Mouse (Mus musculus): Measurements from ENCODE around the gene H2afj. TPM values are rescaled to one million over a fixed set of nuclear protein-coding genes. Genes with fewer than 3 reads are reported as not detected.
A peak's percentile ranks its signal among the peaks of the same experiment; 100 is the strongest.

The H2afj gene
- total and polyA plus RNA-seq, 3 experiments = 17.4 to 479 (median 84.6) TPM

DNA sequence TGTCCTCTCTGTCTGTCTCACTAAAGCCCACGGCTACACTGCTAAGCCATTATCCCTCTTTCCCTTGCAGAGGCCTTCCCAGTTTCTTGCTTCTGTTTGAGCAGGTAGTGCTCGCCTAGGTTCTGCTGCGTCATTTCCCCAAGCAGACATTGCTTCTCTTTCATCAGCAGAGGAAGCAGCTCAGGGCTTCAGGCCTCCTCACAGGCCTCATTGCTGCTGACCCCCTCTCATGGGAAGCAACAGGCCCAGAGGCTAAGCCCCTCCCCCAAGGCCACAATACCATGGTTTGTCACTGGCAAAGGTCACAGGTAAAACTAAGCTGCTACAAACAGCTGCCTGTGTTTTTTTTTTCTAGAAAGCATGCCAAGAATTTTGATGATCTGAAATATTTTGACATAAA lies 44.7 kb downstream of the H2afj start:
- H3K9me3 ChIP-seq (replicated peaks) = no peaks in the 10 kb centered on the region
- peaks cover 51% of the 10 kb centered on the region for H3K36me3 ChIP-seq (replicated peaks)
- no peak for TF ChIP-seq TAL1 (conservative IDR thresholded peaks at IDR 0.05; ENCODE audit: low read depth, low read length)
- TF ChIP-seq POLR2AphosphoS5 (IDR thresholded peaks at IDR 0.05; ENCODE audit: insufficient replicate concordance, low read depth, low read length) = no peak
- no peaks in the 10 kb centered on the region for H3K27me3 ChIP-seq (ENCODE audit: insufficient read depth, low read length)
- DNase-seq (ENCODE audit: low spot score) (no peak), ATAC-seq (ENCODE audit: extremely low read depth, insufficient number of reproducible peaks, low FRiP score, poor library complexity, severe bottlenecking) (no peak)
- peak overlapping the region; percentile 5; the same call in 1 of the 2 replicates for H3K4me3 ChIP-seq (ENCODE audit: low read depth, low read length)
- H3K4me1 ChIP-seq (ENCODE audit: insufficient read depth, low read depth, low read length) = peaks cover 59% of the 10 kb centered on the region

DNA sequence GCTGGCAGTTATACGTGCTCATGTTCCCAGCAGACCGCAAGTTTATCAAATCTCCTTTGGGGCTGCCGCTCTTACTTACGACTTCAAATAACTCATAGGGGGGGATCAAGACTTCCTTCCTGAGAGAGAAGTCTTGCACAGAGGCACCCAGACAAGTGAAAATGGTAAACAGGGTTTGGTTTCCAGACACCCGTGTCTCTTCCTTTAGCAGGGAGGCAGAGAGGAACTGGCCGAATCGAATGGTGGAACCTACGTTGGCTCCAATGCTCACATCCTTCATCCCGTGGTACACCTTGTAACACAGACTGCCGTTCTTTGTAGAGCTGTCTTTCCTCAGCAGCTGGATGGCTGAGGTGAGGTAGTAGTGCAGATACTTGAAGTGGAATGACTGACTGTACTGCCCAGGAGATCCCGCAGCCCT lies 46.3 kb downstream of the H2afj start:
- Histone ChIP-seq H3K27me3 (ENCODE audit: insufficient read depth, low read length) (no peaks in the 10 kb centered on the region), H3K4me3 (ENCODE audit: low read depth, low read length) (peak overlapping the region; percentile 33; the same call in 1 of the 2 replicates), H3K9me3 (replicated peaks) (no peaks in the 10 kb centered on the region), H3K4me1 (ENCODE audit: insufficient read depth, low read depth, low read length) (peaks cover 62% of the 10 kb centered on the region), H3K36me3 (replicated peaks) (peaks cover 36% of the 10 kb centered on the region)
- TF ChIP-seq CTCF (IDR thresholded peaks at IDR 0.05; ENCODE audit: low read depth, low read length) (no peak), TAL1 (conservative IDR thresholded peaks at IDR 0.05; ENCODE audit: low read depth, low read length) (no peak), GATA2 (IDR thresholded peaks at IDR 0.05; ENCODE audit: borderline replicate concordance, low read depth, low read length) (no peak), POLR2AphosphoS5 (IDR thresholded peaks at IDR 0.05; ENCODE audit: insufficient replicate concordance, low read depth, low read length) (no peak), GATA1 (IDR thresholded peaks at IDR 0.05; ENCODE audit: borderline replicate concordance, low read length) (no peak)
- no peak for DNase-seq (ENCODE audit: low spot score)
- ATAC-seq (ENCODE audit: extremely low read depth, insufficient number of reproducible peaks, low FRiP score, poor library complexity, severe bottlenecking) = no peak

DNA sequence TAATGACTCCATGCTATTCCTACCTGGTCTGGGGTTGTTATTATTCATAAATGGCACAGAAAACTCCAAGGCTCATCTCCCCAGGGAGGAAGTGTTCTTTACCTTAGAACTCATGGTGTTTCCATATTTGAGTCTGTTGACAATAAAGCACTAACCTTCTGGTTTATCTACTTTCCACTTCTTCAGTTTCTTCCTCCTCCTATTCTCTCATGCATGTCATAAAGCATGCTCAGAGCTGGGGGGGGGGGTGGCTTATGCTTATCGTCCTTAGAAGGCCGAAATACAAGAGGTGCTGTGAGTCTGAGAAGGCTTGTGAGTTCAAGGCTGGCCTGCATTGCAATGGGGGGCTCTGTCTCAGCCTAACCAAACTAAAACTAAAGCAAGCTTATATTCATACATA lies 47.1 kb downstream of the H2afj start:
- H3K4me1 ChIP-seq (ENCODE audit: insufficient read depth, low read depth, low read length) = peaks cover 65% of the 10 kb centered on the region

DNA sequence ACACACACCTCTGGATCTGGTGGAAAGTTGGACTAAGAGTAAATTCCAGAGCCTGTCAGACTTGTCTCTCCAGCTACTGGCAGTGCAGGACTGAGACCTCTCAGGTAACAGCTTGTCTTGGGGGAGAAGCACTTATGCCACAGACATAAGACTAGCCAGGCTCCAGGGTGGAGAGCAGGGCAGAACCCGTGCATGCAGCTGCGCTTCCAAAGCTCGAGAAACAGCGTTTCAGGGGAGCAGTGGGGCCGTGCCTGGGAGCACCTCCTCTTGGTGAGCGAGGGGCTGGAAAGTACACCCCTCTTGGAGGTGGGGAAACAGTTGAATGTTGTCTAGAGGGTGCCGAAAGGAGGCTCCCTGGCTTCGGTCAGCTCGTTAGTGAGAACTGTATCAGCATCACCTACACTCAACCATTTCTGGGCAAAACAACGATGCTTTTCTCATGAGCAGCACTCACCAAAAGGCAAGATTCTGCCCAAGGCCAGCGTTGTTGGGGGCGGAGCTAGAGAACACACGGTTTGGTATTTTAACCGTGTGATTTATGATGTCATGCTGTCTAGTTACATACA lies 48.1 kb downstream of the H2afj start:
- H3K4me3 ChIP-seq (ENCODE audit: low read depth, low read length) = peak overlapping the region; percentile 69

More for the DNA sequence above, 47.1 kb downstream of the H2afj start:
- H3K9me3 ChIP-seq (replicated peaks) = no peaks in the 10 kb centered on the region
- no peak for TF ChIP-seq CTCF (IDR thresholded peaks at IDR 0.05; ENCODE audit: low read depth, low read length)
- TF ChIP-seq TAL1 (conservative IDR thresholded peaks at IDR 0.05; ENCODE audit: low read depth, low read length) = no peak
- TF ChIP-seq POLR2AphosphoS5 (IDR thresholded peaks at IDR 0.05; ENCODE audit: insufficient replicate concordance, low read depth, low read length) = no peak
- no peak for TF ChIP-seq GATA2 (IDR thresholded peaks at IDR 0.05; ENCODE audit: borderline replicate concordance, low read depth, low read length)
- no peak for TF ChIP-seq GATA1 (IDR thresholded peaks at IDR 0.05; ENCODE audit: borderline replicate concordance, low read length)
- DNase-seq (ENCODE audit: low spot score) (no peak), ATAC-seq (ENCODE audit: extremely low read depth, insufficient number of reproducible peaks, low FRiP score, poor library complexity, severe bottlenecking) (no peak)
- peak overlapping the region; percentile 69; the same call in 1 of the 2 replicates for H3K4me3 ChIP-seq (ENCODE audit: low read depth, low read length)
- no peaks in the 10 kb centered on the region for H3K27me3 ChIP-seq (ENCODE audit: insufficient read depth, low read length)
- H3K36me3 ChIP-seq (replicated peaks) = peaks cover 28% of the 10 kb centered on the region

DNA sequence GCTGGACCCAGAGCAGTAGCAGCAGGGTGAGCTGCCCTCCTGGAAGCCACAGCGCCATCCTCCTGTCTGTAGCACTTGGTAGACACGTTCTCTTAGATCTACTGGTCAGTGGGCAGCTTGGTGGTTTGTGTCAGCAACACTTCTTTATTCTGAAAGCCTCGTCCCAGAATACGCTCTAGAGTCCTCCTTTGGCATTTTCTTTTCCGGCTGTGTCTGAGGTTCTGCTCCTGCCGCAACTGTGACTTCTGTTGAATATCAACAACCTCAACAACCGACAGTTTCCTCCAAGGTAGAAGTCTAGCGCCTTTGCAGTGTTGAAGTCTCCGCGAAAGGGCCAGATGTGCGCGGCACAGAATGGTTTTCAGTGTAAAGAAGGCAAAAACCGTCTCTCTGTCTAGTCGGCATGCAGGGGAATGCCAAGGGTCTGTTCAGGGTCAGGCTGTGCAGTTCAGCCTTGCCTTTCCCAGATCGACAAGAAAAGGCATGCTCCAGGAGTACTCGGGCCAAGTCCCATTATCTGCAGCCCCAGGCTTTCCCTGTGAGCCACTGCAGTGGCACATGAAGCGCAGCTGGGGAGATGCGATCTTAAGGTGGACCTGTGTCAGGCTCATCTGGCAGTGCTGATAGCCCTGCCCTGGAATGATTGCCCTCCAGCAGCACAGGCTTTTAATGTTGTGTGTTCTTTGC lies 49.3 kb downstream of the H2afj start, which contains the start of gene Art4:
Gene Art4 (minus strand): TSS at position 548 of the 687 bp plus-strand sequence.
- DNase-seq (ENCODE audit: low spot score) = peak; percentile 63
- peaks cover 71% of the 10 kb centered on the region for H3K4me1 ChIP-seq (ENCODE audit: insufficient read depth, low read depth, low read length)
- no peaks in the 10 kb centered on the region for H3K9me3 ChIP-seq (replicated peaks)

More for the DNA sequence above, 48.1 kb downstream of the H2afj start:
- ATAC-seq (ENCODE audit: extremely low read depth, insufficient number of reproducible peaks, low FRiP score, poor library complexity, severe bottlenecking) (peak; percentile 24), DNase-seq (ENCODE audit: low spot score) (peak; percentile 24)
- Histone ChIP-seq H3K4me1 (ENCODE audit: insufficient read depth, low read depth, low read length) (peaks cover 71% of the 10 kb centered on the region), H3K9me3 (replicated peaks) (no peaks in the 10 kb centered on the region), H3K36me3 (replicated peaks) (peaks cover 21% of the 10 kb centered on the region), H3K27me3 (ENCODE audit: insufficient read depth, low read length) (no peaks in the 10 kb centered on the region)
- TF ChIP-seq CTCF (IDR thresholded peaks at IDR 0.05; ENCODE audit: low read depth, low read length) (peak; percentile 38), GATA2 (IDR thresholded peaks at IDR 0.05; ENCODE audit: borderline replicate concordance, low read depth, low read length) (no peak)

DNA sequence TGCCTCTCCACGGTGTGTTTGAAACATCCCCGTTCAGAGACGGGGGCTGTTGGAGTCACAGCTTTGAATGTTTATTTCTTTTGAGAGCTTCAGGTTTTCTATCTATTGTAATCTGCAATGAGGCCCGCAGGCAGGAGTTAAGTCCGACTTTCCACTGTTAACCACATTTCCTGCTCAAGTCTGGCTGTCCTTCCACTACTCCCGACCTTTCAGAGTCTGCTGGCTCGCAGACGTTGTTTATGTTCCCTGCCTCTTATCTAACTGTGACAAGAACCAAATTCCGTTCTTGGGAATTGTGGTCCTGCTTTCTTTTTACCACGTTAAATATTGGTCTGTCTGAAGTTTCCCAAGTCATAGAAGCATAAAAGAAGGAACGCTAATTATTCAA lies 49.8 kb downstream of the H2afj start:
- H3K4me3 ChIP-seq (ENCODE audit: low read depth, low read length) = peak overlapping the region; percentile 72
- H3K27me3 ChIP-seq (ENCODE audit: insufficient read depth, low read length) = no peaks in the 10 kb centered on the region
- no peak for TF ChIP-seq CTCF (IDR thresholded peaks at IDR 0.05; ENCODE audit: low read depth, low read length)
- no peak for TF ChIP-seq GATA1 (IDR thresholded peaks at IDR 0.05; ENCODE audit: borderline replicate concordance, low read length)
- TF ChIP-seq GATA2 (IDR thresholded peaks at IDR 0.05; ENCODE audit: borderline replicate concordance, low read depth, low read length) = no peak
- TF ChIP-seq POLR2AphosphoS5 (IDR thresholded peaks at IDR 0.05; ENCODE audit: insufficient replicate concordance, low read depth, low read length) = no peak
- no peak for TF ChIP-seq TAL1 (conservative IDR thresholded peaks at IDR 0.05; ENCODE audit: low read depth, low read length)
- ATAC-seq (ENCODE audit: extremely low read depth, insufficient number of reproducible peaks, low FRiP score, poor library complexity, severe bottlenecking) (no peak; the same call in 1 of the 2 replicates), DNase-seq (ENCODE audit: low spot score) (no peak)
- H3K9me3 ChIP-seq (replicated peaks) = no peaks in the 10 kb centered on the region
- peaks cover 65% of the 10 kb centered on the region for H3K4me1 ChIP-seq (ENCODE audit: insufficient read depth, low read depth, low read length)
- H3K36me3 ChIP-seq (replicated peaks) = peaks cover 11% of the 10 kb centered on the region

More for the DNA sequence above, 49.3 kb downstream of the H2afj start, which contains the start of gene Art4:
- Histone ChIP-seq H3K27me3 (ENCODE audit: insufficient read depth, low read length) (no peaks in the 10 kb centered on the region), H3K36me3 (replicated peaks) (peaks cover 16% of the 10 kb centered on the region), H3K4me3 (ENCODE audit: low read depth, low read length) (peak within 1 kb of the TSS; percentile 72)
- TF ChIP-seq GATA1 (IDR thresholded peaks at IDR 0.05; ENCODE audit: borderline replicate concordance, low read length) = no peak
- TF ChIP-seq CTCF (IDR thresholded peaks at IDR 0.05; ENCODE audit: low read depth, low read length) = no peak
- TF ChIP-seq TAL1 (conservative IDR thresholded peaks at IDR 0.05; ENCODE audit: low read depth, low read length) = peak; percentile 99
- TF ChIP-seq GATA2 (IDR thresholded peaks at IDR 0.05; ENCODE audit: borderline replicate concordance, low read depth, low read length) = peak; percentile 92
- no peak for TF ChIP-seq POLR2AphosphoS5 (IDR thresholded peaks at IDR 0.05; ENCODE audit: insufficient replicate concordance, low read depth, low read length)
- ATAC-seq (ENCODE audit: extremely low read depth, insufficient number of reproducible peaks, low FRiP score, poor library complexity, severe bottlenecking) = peak; percentile 87

Data from G1E (cell line).